Mouse (Mus musculus) frontal cortex, adult (tissue): ENCODE results near the gene Igsf21.
A peak's percentile ranks its signal among the peaks of the same experiment; 100 is the strongest.

ENCODE experiments used
- ATAC-seq: cut with Nextera tagmentation; 2 replicates; pipeline ENCODE4 v1.9.2; 2017; ENCODE audit warnings: mild to moderate bottlenecking, moderate library complexity, mixed read lengths; ENCODE audit not compliant: low TSS enrichment

Igsf21 gene

GRCm38 (mm10) chr4:140237305-140237741, 9.3 kb downstream of the Igsf21 start:
- ATAC-seq, result peak; percentile 50; the same call in 1 of the 2 replicates

GRCm38 (mm10) chr4:140235361-140236153, 11.0 kb downstream of the Igsf21 start:
- no peak for ATAC-seq

- ATAC-seq, result peak; percentile 80
Observed at GRCm38 (mm10) chr4:140234412-140235205, 12.0 kb downstream of the Igsf21 start.

GRCm38 (mm10) chr4:140227837-140228236, 18.7 kb downstream of the Igsf21 start:
- ATAC-seq, result no peak

GRCm38 (mm10) chr4:140225204-140225603, 21.4 kb downstream of the Igsf21 start:
- ATAC-seq, result peak; percentile 45; the same call in 1 of the 2 replicates

- no peak for ATAC-seq
Observed at GRCm38 (mm10) chr4:140224451-140224850, 22.1 kb downstream of the Igsf21 start.

GRCm38 (mm10) chr4:140223067-140223466, 23.5 kb downstream of the Igsf21 start:
- no peak for ATAC-seq

GRCm38 (mm10) chr4:140220326-140221093, 26.1 kb downstream of the Igsf21 start:
- no peak for ATAC-seq

GRCm38 (mm10) chr4:140218853-140219852, 27.4 kb downstream of the Igsf21 start:
- ATAC-seq, result no peak

- no peak for ATAC-seq
Observed at GRCm38 (mm10) chr4:140218384-140218783, 28.2 kb downstream of the Igsf21 start.

GRCm38 (mm10) chr4:140217934-140218333, 28.6 kb downstream of the Igsf21 start:
- ATAC-seq, result no peak

GRCm38 (mm10) chr4:140216096-140216495, 30.5 kb downstream of the Igsf21 start:
- no peak for ATAC-seq

GRCm38 (mm10) chr4:140215205-140215604, 31.4 kb downstream of the Igsf21 start:
- no peak for ATAC-seq

- ATAC-seq, result no peak
Observed at GRCm38 (mm10) chr4:140214406-140214805, 32.2 kb downstream of the Igsf21 start.

- ATAC-seq, result no peak
Observed at GRCm38 (mm10) chr4:140210129-140210890, 36.3 kb downstream of the Igsf21 start.

GRCm38 (mm10) chr4:140205811-140206231, 40.8 kb downstream of the Igsf21 start:
- peak; percentile 62; the same call in 1 of the 2 replicates for ATAC-seq

GRCm38 (mm10) chr4:140204775-140205174, 41.8 kb downstream of the Igsf21 start:
- no peak for ATAC-seq

GRCm38 (mm10) chr4:140203696-140204272, 42.8 kb downstream of the Igsf21 start:
- ATAC-seq, result no peak

- no peak for ATAC-seq
Observed at GRCm38 (mm10) chr4:140202196-140202595, 44.4 kb downstream of the Igsf21 start.
